Mouse (Mus musculus): ENCODE data around the gene Zfp354b.

DNA sequence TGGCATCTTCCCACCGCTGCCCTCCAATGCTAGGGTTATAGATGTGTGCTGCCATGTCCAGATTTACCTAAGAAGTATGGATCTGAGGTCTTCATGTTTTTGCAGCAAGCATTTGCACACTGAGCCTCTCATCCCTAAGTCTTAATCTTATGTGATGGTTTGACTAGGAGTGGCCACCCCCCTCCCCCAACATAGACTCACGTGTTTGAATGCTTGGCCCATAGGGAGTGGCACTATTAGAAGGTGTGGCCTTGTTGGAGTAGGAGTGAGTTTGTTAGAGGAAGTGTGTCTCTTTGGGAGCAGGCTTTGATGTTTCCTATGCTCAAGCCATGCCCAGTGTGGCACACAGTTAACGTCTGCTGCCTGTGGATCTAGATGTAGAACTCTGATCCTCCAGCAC is 52.8 kb downstream of the Zfp354b start:
- TF ChIP-seq CTCF (IDR thresholded peaks at IDR 0.05; ENCODE audit: low read depth, low read length) (no peak), POLR2A (IDR thresholded peaks at IDR 0.05; ENCODE audit: extremely low read depth, insufficient read depth, low read length) (no peak)
